Mouse (Mus musculus) heart, adult 8-10 months (tissue): ENCODE results near the gene Aurkb. TPM values are rescaled to one million over a fixed set of nuclear protein-coding genes. Genes with fewer than 3 reads are reported as not detected.
"Not testable (repeated sequence)": the region's sequence is repeated elsewhere in the genome, so short reads cannot be mapped to it uniquely, and the experiment has no call there.

Source experiments
- DNase-seq: peaks from one replicate; pipeline ENCODE4 v3.0.0; 2022; ENCODE audit warnings: low spot score
- total RNA-seq, 4 experiments: library from RNA; stranded (reverse); gene quantifications; 2 replicates each; pipeline ENCODE4 v1.2.4; 2022

Aurkb gene
- total RNA-seq, result under 1 TPM in 2 of 4 experiments, not detected in 2; 0.33 to 0.75 TPM

- peak; percentile 81 for DNase-seq
These were observed at the start of gene Aurkb for GRCm38 (mm10) chr11:69045531-69046394. Aurkb (plus strand) TSS chr11:69045647.

- DNase-seq, result no peak
These were observed 48.4 kb upstream of the Aurkb start for GRCm38 (mm10) chr11:68997080-68997479.

- not testable (repeated sequence) for DNase-seq
These were observed 42.7 kb upstream of the Aurkb start for GRCm38 (mm10) chr11:69002782-69003181.

- peak; percentile 15 for DNase-seq
These were observed 41.9 kb upstream of the Aurkb start for GRCm38 (mm10) chr11:69003592-69003991.

DNA sequence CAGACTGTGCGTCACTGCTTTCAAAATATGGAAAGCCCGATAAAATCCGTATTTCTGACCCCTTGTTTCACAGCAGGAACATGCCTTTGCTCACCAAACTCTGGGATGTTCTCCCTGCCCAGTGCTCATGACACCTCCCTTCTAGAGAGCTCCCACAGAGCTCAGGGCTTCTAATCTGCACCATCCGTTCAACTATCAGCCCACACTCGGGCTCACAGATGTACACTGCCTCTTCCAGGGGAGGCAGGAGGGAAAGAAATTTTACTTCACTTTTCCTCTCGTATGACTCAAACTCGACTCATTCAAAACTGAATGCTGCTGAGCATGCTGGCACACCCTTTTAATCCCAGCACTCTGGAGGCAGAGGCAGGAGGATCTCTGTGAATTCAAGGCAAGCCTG is 40.3 kb upstream of the Aurkb start:
- DNase-seq, result no peak

DNA sequence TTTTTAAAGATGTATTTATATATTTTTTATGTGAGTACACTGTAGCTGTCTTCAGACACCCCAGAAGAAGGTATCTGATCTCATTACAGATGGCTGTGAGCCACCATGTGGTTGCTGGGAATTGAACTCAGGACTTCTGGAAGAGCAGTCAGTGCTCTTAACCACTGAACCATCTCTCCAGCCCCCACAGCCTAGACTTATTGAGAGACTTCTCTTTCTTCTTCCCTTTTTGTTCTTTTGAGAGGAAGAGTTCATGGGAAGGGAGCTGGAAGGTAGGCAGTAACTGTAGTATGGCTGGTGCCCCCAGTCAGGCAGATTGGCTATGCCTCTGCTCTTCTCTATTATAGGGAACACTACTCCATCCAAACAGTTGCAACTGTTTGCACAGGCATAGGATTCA is 38.9 kb upstream of the Aurkb start:
- not testable (repeated sequence) for DNase-seq

- DNase-seq, result peak; percentile 82
These were observed 37.0 kb upstream of the Aurkb start, which contains the start of gene Pfas for GRCm38 (mm10) chr11:69008182-69009121. Pfas (minus strand) TSS chr11:69008460.

DNA sequence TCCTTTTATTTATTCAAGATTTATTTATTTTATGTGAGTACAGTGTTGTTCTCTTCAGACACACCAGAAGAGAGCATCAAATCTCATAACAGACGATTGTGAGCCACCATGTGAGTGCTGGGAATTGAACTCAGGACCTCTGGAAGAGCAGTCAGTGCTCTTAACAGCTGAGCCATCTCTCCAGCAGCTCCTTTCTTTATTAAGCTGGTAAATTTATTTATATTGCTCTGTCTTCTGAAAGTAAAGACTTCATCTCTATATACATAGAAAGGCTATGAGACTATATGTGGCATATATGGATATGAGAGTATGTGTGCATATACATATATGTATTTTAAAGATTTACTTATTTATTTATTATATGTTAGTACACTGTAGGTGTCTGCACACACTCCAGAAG is 35.9 kb upstream of the Aurkb start:
- DNase-seq, result no peak

DNA sequence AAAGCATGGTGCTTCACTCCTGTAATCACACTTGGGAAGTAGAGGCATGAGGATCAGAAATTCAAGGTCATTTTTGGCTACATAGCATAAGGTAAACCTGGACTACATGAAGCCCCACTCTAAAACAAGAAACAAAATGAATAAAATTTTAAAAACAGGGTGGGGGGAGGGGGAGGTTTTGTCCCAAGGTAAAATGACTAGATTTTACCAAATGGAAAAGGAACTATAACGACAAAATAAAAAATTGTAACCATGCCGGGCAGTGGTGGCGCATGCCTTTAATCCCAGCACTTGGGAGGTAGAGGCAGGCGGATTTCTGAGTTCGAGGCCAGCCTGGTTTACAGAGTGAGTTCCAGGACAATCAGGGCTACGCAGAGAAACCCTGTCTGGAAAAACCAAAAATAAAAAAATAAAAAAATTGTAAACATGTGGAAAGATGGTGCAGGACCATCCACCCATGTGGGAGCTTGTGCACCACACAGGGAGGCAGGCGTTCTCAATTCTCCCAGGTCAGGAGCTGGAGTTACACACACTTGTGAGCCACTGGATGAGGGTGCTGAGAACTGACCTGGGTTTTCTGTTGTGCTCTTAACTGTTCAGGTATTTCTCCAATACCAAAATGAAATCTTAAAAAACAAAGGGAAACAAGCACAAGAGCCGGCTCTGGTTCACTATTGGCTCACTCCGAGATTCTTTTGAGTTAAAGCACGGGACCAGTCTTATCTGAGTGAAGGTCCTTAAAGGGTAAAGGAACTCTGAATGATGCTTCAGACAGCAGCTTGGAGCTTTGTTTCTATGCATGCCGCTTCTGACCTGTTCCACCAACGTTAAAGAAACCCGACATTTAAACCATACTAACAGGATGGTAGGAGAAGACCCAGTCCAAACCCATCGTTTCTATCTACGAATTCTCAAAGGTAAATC is 34.8 kb upstream of the Aurkb start:
- DNase-seq, result no peak

GRCm38 (mm10) chr11:69011445-69011844 is 34.0 kb upstream of the Aurkb start:
- not testable (repeated sequence) for DNase-seq

DNA sequence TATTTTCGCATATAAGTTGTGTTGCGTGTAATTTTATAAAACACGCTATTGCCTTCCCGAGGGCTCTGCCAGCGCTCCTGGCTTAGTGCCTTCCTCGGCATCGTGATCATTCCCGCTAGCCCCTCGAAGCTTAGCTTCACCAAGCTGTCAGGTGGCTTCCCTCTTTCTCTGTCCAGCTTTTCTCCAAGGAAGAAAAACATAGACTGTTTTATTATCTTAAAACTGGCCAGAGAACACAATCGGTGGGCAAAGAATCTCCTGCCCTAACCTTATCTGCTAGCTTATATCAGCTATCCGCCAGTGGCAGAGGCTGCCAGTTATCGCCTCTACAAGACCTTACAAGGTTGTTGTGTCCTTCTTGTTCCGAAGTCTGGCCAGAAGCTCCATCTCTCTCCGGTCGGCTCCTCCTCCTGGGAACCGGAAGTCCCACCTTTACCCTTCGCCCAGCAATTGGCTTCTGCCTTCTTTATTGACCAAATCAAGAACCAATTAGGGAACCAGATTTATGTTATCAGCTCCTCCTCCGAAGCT is 33.3 kb upstream of the Aurkb start:
- DNase-seq, result peak; percentile 96

- peak; percentile 90 for DNase-seq
These were observed 29.6 kb upstream of the Aurkb start, which contains the start of gene Ctc1 for GRCm38 (mm10) chr11:69015644-69016441. Ctc1 (plus strand) TSS chr11:69015911.

GRCm38 (mm10) chr11:69016755-69017154 is 28.7 kb upstream of the Aurkb start:
- DNase-seq, result no peak

GRCm38 (mm10) chr11:69020691-69021090 is 24.8 kb upstream of the Aurkb start:
- no peak for DNase-seq

DNA sequence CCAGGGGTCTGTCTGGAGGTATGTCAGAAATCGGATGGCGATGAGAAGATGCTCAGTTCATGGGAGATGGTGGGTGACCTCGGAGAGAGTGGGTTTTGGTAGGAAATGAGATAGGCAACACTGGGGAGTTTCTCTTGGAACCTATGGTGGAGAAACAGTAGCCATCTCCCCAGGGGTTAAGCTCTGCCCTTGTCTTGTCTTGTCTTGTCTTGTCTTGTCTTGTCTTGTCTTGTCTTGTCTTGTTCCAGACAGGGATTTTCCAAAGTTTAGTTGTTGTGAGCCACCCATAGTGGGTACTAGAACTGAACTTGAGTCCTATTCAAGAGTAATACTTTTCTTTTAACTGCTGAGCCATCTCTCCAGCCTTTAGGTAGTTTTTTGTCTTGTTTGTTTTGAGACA is 18.9 kb upstream of the Aurkb start:
- DNase-seq, result no peak

DNA sequence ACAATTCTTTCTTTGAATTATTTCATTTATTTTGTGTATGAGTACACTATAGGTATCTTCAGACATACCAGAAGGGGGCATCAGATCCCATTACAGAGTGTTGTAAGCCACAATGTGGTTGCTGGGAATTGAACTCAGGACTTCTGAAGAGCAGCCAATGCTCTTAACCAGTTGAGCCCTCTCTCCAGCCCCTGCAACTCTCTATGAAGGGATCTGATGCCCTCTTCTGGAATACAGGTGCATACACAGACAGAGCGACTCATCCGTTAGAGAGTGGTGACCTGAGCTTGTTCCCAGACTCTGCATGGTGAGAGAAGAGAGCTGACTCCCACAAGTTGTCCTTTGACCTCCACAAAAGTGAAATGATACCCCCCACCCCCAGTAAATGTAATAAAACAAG is 16.6 kb upstream of the Aurkb start:
- DNase-seq, result no peak

DNA sequence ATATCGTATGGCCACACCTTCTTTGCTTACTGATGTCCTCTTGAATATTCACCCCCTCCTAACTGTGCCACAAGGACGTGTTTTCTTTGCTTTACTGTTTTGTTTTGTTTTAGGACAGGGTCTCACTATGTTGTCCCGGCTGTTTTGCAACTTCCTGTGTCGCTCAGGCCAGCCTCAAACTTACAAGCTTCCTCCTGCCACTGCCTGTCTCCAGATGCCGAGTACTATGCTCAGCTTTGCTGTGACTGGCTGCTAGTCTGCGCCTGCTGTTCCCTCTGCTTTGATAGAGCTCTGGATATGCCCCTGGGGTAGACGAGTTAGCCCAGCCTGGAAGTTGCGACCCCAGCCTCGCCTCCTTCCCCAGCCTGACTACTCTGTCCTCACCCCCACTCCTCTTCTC is 11.9 kb upstream of the Aurkb start:
- DNase-seq, result no peak

DNA sequence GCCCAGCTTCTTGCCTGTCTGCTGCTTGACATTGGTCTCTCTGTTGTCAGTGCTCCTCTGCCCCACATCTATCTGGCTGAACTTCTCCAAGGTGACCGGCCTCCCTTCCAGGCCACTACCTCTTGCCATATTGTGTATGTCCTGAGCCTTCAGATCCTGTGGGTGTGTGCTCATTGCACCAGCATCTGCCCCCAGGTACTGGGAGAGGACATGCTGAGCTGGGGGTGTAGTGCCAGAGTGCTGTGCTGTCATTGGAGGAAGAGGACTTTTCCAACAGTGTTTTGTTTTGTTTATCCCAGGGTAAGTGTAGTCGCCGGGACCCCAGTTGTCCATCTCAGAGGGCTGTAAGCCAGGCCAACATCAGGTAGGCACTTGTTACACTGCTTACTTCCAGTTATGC is 10.9 kb upstream of the Aurkb start:
- no peak for DNase-seq

GRCm38 (mm10) chr11:69035411-69035810 is 10.0 kb upstream of the Aurkb start:
- no peak for DNase-seq

GRCm38 (mm10) chr11:69035849-69036248 is 9.6 kb upstream of the Aurkb start:
- peak; percentile 91 for DNase-seq
